Mouse (Mus musculus): ENCODE results near the gene Polr1e. TPM values are rescaled to one million over a fixed set of nuclear protein-coding genes. Genes with fewer than 3 reads are reported as not detected.

Gene Polr1e
- polyA plus RNA-seq, 1 experiment from 2014 or later, result 59.8 TPM

Other genes starting within 250 kb of the Polr1e start
- gene Grhpr, start 37.2 kb upstream of the Polr1e start, polyA plus RNA-seq (2014; fragmentation: Nextera tagmentation; extraction: Ambion mirVana), result 43.9 and 47.0 TPM in 2 replicates
- 41.5 and 42.5 TPM in 2 replicates for gene Zbtb5, start 6.2 kb upstream of the Polr1e start, polyA plus RNA-seq (2014; fragmentation: Nextera tagmentation; extraction: Ambion mirVana)
- 6.5 and 7.7 TPM in 2 replicates for gene Fbxo10, start 66.0 kb downstream of the Polr1e start, polyA plus RNA-seq (2014; fragmentation: Nextera tagmentation; extraction: Ambion mirVana)
- 200 and 211 TPM in 2 replicates for gene Tomm5, start 89.5 kb downstream of the Polr1e start, polyA plus RNA-seq (2014; fragmentation: Nextera tagmentation; extraction: Ambion mirVana)
- 1.2 TPM in 2 replicates for gene Frmpd1, start 166.3 kb downstream of the Polr1e start, polyA plus RNA-seq (2014; fragmentation: Nextera tagmentation; extraction: Ambion mirVana)